Mouse (Mus musculus) testis, adult 2 months (tissue): ENCODE data around the gene Prkce. TPM values are rescaled to one million over a fixed set of nuclear protein-coding genes. Genes with fewer than 3 reads are reported as not detected.

Experiments used
- H3K27ac ChIP-seq: fragments of 200-500 bp; 2 replicates; pipeline ENCODE4 v1.5.1; 2012; ENCODE audit warnings: low read depth, low read length; ENCODE audit not compliant: control insufficient read depth, insufficient read depth
- H3K27me3 ChIP-seq: fragments of 200-500 bp; 2 replicates; pipeline ENCODE4 v1.6.1; 2012; ENCODE audit warnings: mild to moderate bottlenecking, low read length, moderate library complexity; ENCODE audit not compliant: control insufficient read depth, insufficient read depth
- H3K36me3 ChIP-seq: fragments of 200-500 bp; 2 replicates; pipeline ENCODE4 v1.6.1; 2012; ENCODE audit warnings: mild to moderate bottlenecking, low read length; ENCODE audit not compliant: control insufficient read depth, insufficient read depth
- H3K4me1 ChIP-seq: fragments of 200-500 bp; 2 replicates; pipeline ENCODE4 v1.6.1; 2012; ENCODE audit warnings: low read length; ENCODE audit not compliant: control insufficient read depth, insufficient read depth
- H3K4me3 ChIP-seq: fragments of 200-500 bp; 2 replicates; pipeline ENCODE4 v1.5.1; 2012; ENCODE audit warnings: low read depth, mild to moderate bottlenecking, low read length, moderate library complexity, mixed read lengths; ENCODE audit not compliant: control insufficient read depth
- CTCF ChIP-seq: fragments of 200-500 bp; IDR thresholded peaks from 2 replicates; pipeline ENCODE4 v1.5.1; 2012; ENCODE audit warnings: low read depth, mild to moderate bottlenecking, inconsistent platforms, low read length, moderate library complexity; ENCODE audit not compliant: control insufficient read depth, insufficient read depth, insufficient replicate concordance
- POLR2A ChIP-seq: fragments of 200-500 bp; IDR thresholded peaks from 2 replicates; pipeline ENCODE4 v1.6.1; 2012; ENCODE audit warnings: low read depth, mild to moderate bottlenecking, inconsistent platforms, low read length, moderate library complexity; ENCODE audit not compliant: control insufficient read depth
- polyA plus RNA-seq: library from polyadenylated mRNA; depleted of rRNA; stranded (reverse); fragments of >200 nt; gene quantifications from 2 replicates; pipeline ENCODE4 v1.2.3, GENCODE M21; 2012

The Prkce gene
- polyA plus RNA-seq, 1 experiment = 1.2 TPM

GRCm38 (mm10) chr17:86464689-86465363, 297.2 kb downstream of the Prkce start:
- no peaks in the 10 kb centered on the region for H3K36me3 ChIP-seq
- no peak overlapping the region for H3K27ac ChIP-seq
- TF ChIP-seq CTCF (no peak), POLR2A (no peak)
- H3K4me1 ChIP-seq = no peaks in the 10 kb centered on the region
- no peaks in the 10 kb centered on the region for H3K27me3 ChIP-seq
- no peak overlapping the region for H3K4me3 ChIP-seq

- Histone ChIP-seq H3K27ac (no peak overlapping the region), H3K27me3 (no peaks in the 10 kb centered on the region), H3K36me3 (no peaks in the 10 kb centered on the region), H3K4me1 (no peaks in the 10 kb centered on the region), H3K4me3 (no peak overlapping the region)
- TF ChIP-seq CTCF = no peak
- no peak for TF ChIP-seq POLR2A
These were observed 298.3 kb downstream of the Prkce start for GRCm38 (mm10) chr17:86465865-86466264.

GRCm38 (mm10) chr17:86466412-86466811, 298.8 kb downstream of the Prkce start:
- no peak for TF ChIP-seq CTCF
- no peak for TF ChIP-seq POLR2A
- H3K36me3 ChIP-seq = no peaks in the 10 kb centered on the region
- no peaks in the 10 kb centered on the region for H3K27me3 ChIP-seq
- H3K4me3 ChIP-seq = no peak overlapping the region
- no peak overlapping the region for H3K27ac ChIP-seq
- no peaks in the 10 kb centered on the region for H3K4me1 ChIP-seq

DNA sequence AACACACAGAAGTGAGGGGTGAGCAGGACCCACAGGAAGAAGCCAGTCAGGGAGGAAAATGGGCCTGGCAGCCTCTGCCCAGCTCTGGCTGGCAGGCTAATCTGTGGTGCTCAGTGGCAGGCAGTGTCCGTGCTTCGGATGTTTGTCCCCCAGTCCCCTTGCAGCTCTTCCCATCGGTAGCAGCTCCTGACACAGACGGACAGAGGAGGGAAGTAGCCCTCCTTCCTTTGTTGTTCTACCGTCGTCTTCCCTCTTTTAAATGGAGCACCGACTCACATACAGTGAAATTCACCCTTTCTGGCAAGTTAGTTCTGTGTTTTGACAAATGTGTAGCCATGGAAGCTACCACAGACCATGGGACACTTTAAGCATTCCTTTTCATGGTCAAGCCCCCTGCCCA, 299.3 kb downstream of the Prkce start:
- Histone ChIP-seq H3K4me3 (no peak overlapping the region), H3K4me1 (no peaks in the 10 kb centered on the region), H3K27ac (no peak overlapping the region), H3K27me3 (no peaks in the 10 kb centered on the region), H3K36me3 (no peaks in the 10 kb centered on the region)
- TF ChIP-seq CTCF (no peak), POLR2A (no peak)

DNA sequence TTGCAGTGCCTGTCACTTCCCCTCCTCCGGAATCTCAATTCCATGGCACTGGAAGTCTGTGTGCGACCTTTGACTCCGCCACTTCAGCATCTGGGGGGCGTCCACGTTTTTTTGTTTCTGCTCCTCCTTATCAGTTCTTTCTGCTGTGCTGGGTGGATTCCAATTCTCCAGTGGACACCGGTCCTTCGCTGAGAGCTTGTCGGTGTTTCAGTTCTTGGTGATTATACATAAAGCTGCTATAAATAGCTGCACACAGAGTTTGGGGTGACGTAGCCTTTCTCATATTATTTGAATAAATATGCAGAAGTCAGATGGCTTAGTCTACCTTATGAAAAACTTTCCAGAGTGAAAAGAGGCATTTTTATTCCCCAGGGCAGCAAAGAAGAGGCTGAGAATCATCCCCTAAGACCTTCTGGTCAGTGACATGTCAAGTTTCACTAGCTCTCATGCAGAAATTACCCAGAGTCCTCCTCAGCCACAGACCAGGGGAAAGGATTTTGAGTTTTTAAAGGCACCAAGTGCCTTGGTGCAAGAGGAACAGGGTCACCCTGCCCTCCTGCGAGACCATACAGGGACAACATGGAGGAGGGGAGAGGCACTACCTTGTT, 299.8 kb downstream of the Prkce start:
- Histone ChIP-seq H3K4me1 (no peaks in the 10 kb centered on the region), H3K36me3 (no peaks in the 10 kb centered on the region), H3K27me3 (no peaks in the 10 kb centered on the region), H3K4me3 (no peak overlapping the region), H3K27ac (no peak overlapping the region)
- TF ChIP-seq CTCF = no peak
- TF ChIP-seq POLR2A = no peak

GRCm38 (mm10) chr17:86467967-86468366, 300.4 kb downstream of the Prkce start:
- Histone ChIP-seq H3K27me3 (no peaks in the 10 kb centered on the region), H3K36me3 (no peaks in the 10 kb centered on the region), H3K4me3 (no peak overlapping the region), H3K4me1 (no peaks in the 10 kb centered on the region), H3K27ac (no peak overlapping the region)
- TF ChIP-seq POLR2A (no peak), CTCF (no peak)

DNA sequence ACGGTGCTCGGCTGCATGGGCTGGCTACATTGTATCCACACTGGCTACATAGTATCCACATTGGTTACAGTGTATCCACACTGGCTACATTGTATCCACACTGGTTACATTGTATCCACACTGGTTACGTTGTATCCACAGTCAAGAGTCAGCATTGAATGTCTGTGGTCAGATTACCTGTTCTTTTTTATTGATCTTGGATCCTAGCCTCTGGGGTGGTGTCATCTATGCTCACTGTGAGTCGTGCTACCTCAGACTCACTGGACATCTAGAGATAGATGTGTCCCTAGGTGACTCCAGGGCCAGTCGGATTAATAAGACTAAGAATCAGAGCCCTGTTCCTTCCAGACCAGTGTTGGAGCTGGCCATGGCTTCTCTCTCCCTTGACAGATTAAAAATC, 302.6 kb downstream of the Prkce start:
- H3K36me3 ChIP-seq = no peaks in the 10 kb centered on the region
- H3K27me3 ChIP-seq = no peaks in the 10 kb centered on the region
- no peak overlapping the region for H3K27ac ChIP-seq
- TF ChIP-seq POLR2A (no peak), CTCF (no peak)
- no peak overlapping the region for H3K4me3 ChIP-seq
- H3K4me1 ChIP-seq = no peaks in the 10 kb centered on the region
